Mouse (Mus musculus): ENCODE measurements around the gene C1rb. TPM values are rescaled to one million over a fixed set of nuclear protein-coding genes. Genes with fewer than 3 reads are reported as not detected.
A peak's percentile ranks its signal among the peaks of the same experiment; 100 is the strongest.
"Not testable (repeated sequence)": the region's sequence is repeated elsewhere in the genome, so short reads cannot be mapped to it uniquely, and the experiment has no call there.

The C1rb gene
- not detected in 2 replicates for polyA plus RNA-seq (2016; fragmentation: Nextera tagmentation; extraction: Ambion mirVana)

- Histone ChIP-seq H3K9me3 (no peaks in the 10 kb centered on the region), H3K36me3 (replicated peaks) (no peaks in the 10 kb centered on the region), H3K27me3 (ENCODE audit: poor library complexity, severe bottlenecking) (no peaks in the 10 kb centered on the region), H3K27ac (no peak within 1 kb of the TSS), H3K4me3 (no peak within 1 kb of the TSS), H3K4me1 (no peaks in the 10 kb centered on the region)
- peak; percentile 67 for DNase-seq (ENCODE audit: extremely low spot score, low spot score)
- 3% methylated on average over 8 of the region's 8 CpGs for WGBS
These were observed at the start of gene C1rb for GRCm38 (mm10) chr6:124570026-124570425. Gene C1rb (plus strand): TSS chr6:124570294.

GRCm38 (mm10) chr6:124522082-124522481, 48.0 kb upstream of the C1rb start:
- H3K27me3 ChIP-seq (ENCODE audit: poor library complexity, severe bottlenecking); H3K27ac ChIP-seq; H3K36me3 ChIP-seq (replicated peaks); H3K4me3 ChIP-seq; H3K9me3 ChIP-seq; H3K4me1 ChIP-seq; DNase-seq (ENCODE audit: extremely low spot score, low spot score): not testable (repeated sequence)
- WGBS: 82% methylated on average over 7 of the region's 7 CpGs

GRCm38 (mm10) chr6:124527881-124528280, 42.2 kb upstream of the C1rb start:
- H3K27ac ChIP-seq: no peak overlapping the region
- H3K4me3 ChIP-seq: no peak overlapping the region
- H3K4me1 ChIP-seq: no peaks in the 10 kb centered on the region
- 87% methylated on average over 3 of the region's 3 CpGs for WGBS
- no peaks in the 10 kb centered on the region for H3K9me3 ChIP-seq
- no peak for DNase-seq (ENCODE audit: extremely low spot score, low spot score)
- H3K36me3 ChIP-seq (replicated peaks): no peaks in the 10 kb centered on the region
- H3K27me3 ChIP-seq (ENCODE audit: poor library complexity, severe bottlenecking): no peaks in the 10 kb centered on the region

- Histone ChIP-seq H3K27me3 (ENCODE audit: poor library complexity, severe bottlenecking) (no peaks in the 10 kb centered on the region), H3K4me1 (no peaks in the 10 kb centered on the region), H3K27ac (no peak overlapping the region), H3K36me3 (replicated peaks) (no peaks in the 10 kb centered on the region), H3K9me3 (no peaks in the 10 kb centered on the region), H3K4me3 (no peak overlapping the region)
- 89% methylated on average over 8 of the region's 8 CpGs for WGBS
- DNase-seq (ENCODE audit: extremely low spot score, low spot score): no peak
These were observed 39.0 kb upstream of the C1rb start for GRCm38 (mm10) chr6:124531077-124531476.

- H3K4me3 ChIP-seq; H3K4me1 ChIP-seq; DNase-seq (ENCODE audit: extremely low spot score, low spot score); H3K36me3 ChIP-seq (replicated peaks); H3K27me3 ChIP-seq (ENCODE audit: poor library complexity, severe bottlenecking); H3K27ac ChIP-seq; H3K9me3 ChIP-seq: not testable (repeated sequence)
- WGBS: 80% methylated on average over 8 of the region's 8 CpGs
These were observed 33.8 kb upstream of the C1rb start for GRCm38 (mm10) chr6:124536125-124536829.

- 91% methylated on average over 2 of the region's 2 CpGs for WGBS
- not testable (repeated sequence) for H3K27ac ChIP-seq
These were observed 28.9 kb upstream of the C1rb start for GRCm38 (mm10) chr6:124541176-124541575.

GRCm38 (mm10) chr6:124542284-124542683, 27.8 kb upstream of the C1rb start, which contains the start of gene C1s1:
Gene C1s1 (minus strand): TSS chr6:124542359.
- 0% methylated on average over 1 of the region's 1 CpGs for WGBS

More at GRCm38 (mm10) chr6:124541176-124541575, 28.9 kb upstream of the C1rb start:
- H3K4me3 ChIP-seq; DNase-seq (ENCODE audit: extremely low spot score, low spot score); H3K9me3 ChIP-seq; H3K27me3 ChIP-seq (ENCODE audit: poor library complexity, severe bottlenecking); H3K4me1 ChIP-seq; H3K36me3 ChIP-seq (replicated peaks): not testable (repeated sequence)

GRCm38 (mm10) chr6:124544466-124544865, 25.6 kb upstream of the C1rb start:
- DNase-seq (ENCODE audit: extremely low spot score, low spot score): no peak
- H3K36me3 ChIP-seq (replicated peaks): no peaks in the 10 kb centered on the region
- H3K27ac ChIP-seq: no peak overlapping the region
- H3K27me3 ChIP-seq (ENCODE audit: poor library complexity, severe bottlenecking): no peaks in the 10 kb centered on the region
- no peak overlapping the region for H3K4me3 ChIP-seq
- no peaks in the 10 kb centered on the region for H3K4me1 ChIP-seq
- 86% methylated on average over 6 of the region's 6 CpGs for WGBS
- H3K9me3 ChIP-seq: no peaks in the 10 kb centered on the region; the same call in 1 of the 2 replicates

More at GRCm38 (mm10) chr6:124542284-124542683, 27.8 kb upstream of the C1rb start, which contains the start of gene C1s1:
- not testable (repeated sequence) for H3K36me3 ChIP-seq (replicated peaks); DNase-seq (ENCODE audit: extremely low spot score, low spot score); H3K27me3 ChIP-seq (ENCODE audit: poor library complexity, severe bottlenecking); H3K27ac ChIP-seq; H3K9me3 ChIP-seq; H3K4me1 ChIP-seq; H3K4me3 ChIP-seq

GRCm38 (mm10) chr6:124545425-124545824, 24.7 kb upstream of the C1rb start:
- peaks cover 5% of the 10 kb centered on the region for H3K9me3 ChIP-seq
- H3K4me1 ChIP-seq: no peaks in the 10 kb centered on the region
- H3K4me3 ChIP-seq: no peak overlapping the region
- WGBS: 87% methylated on average over 2 of the region's 2 CpGs
- H3K27ac ChIP-seq: no peak overlapping the region
- DNase-seq (ENCODE audit: extremely low spot score, low spot score): no peak
- no peaks in the 10 kb centered on the region for H3K36me3 ChIP-seq (replicated peaks)
- no peaks in the 10 kb centered on the region for H3K27me3 ChIP-seq (ENCODE audit: poor library complexity, severe bottlenecking)

- H3K27me3 ChIP-seq (ENCODE audit: poor library complexity, severe bottlenecking); H3K27ac ChIP-seq; H3K36me3 ChIP-seq (replicated peaks); H3K4me3 ChIP-seq; H3K4me1 ChIP-seq; DNase-seq (ENCODE audit: extremely low spot score, low spot score): not testable (repeated sequence)
- H3K9me3 ChIP-seq: peaks cover 15% of the 10 kb centered on the region
- 88% methylated on average over 3 of the region's 3 CpGs for WGBS
These were observed 22.1 kb upstream of the C1rb start for GRCm38 (mm10) chr6:124547979-124548378.

GRCm38 (mm10) chr6:124549023-124549550, 21.0 kb upstream of the C1rb start:
- no peaks in the 10 kb centered on the region for H3K36me3 ChIP-seq (replicated peaks)
- H3K9me3 ChIP-seq: peaks cover 16% of the 10 kb centered on the region
- no peaks in the 10 kb centered on the region for H3K27me3 ChIP-seq (ENCODE audit: poor library complexity, severe bottlenecking)
- no peak for DNase-seq (ENCODE audit: extremely low spot score, low spot score)
- 85% methylated on average over 3 of the region's 3 CpGs for WGBS
- H3K4me3 ChIP-seq: no peak overlapping the region
- no peaks in the 10 kb centered on the region for H3K4me1 ChIP-seq
- no peak overlapping the region for H3K27ac ChIP-seq

- Histone ChIP-seq H3K27me3 (ENCODE audit: poor library complexity, severe bottlenecking) (no peaks in the 10 kb centered on the region), H3K36me3 (replicated peaks) (no peaks in the 10 kb centered on the region), H3K4me3 (no peak overlapping the region), H3K4me1 (no peaks in the 10 kb centered on the region), H3K9me3 (peaks cover 16% of the 10 kb centered on the region), H3K27ac (no peak overlapping the region)
- 73% methylated on average over 22 of the region's 22 CpGs for WGBS
- DNase-seq (ENCODE audit: extremely low spot score, low spot score): no peak
These were observed 17.3 kb upstream of the C1rb start for GRCm38 (mm10) chr6:124552766-124553165.

- DNase-seq (ENCODE audit: extremely low spot score, low spot score); H3K27ac ChIP-seq; H3K27me3 ChIP-seq (ENCODE audit: poor library complexity, severe bottlenecking); H3K4me3 ChIP-seq; H3K36me3 ChIP-seq (replicated peaks); H3K4me1 ChIP-seq: not testable (repeated sequence)
- 81% methylated on average over 2 of the region's 2 CpGs for WGBS
- H3K9me3 ChIP-seq: peaks cover 14% of the 10 kb centered on the region
These were observed 14.1 kb upstream of the C1rb start for GRCm38 (mm10) chr6:124555956-124556355.

All from forebrain, embryonic 10.5 days (tissue).